Mouse (Mus musculus): Measurements from ENCODE around the gene Ncor2.

DNA sequence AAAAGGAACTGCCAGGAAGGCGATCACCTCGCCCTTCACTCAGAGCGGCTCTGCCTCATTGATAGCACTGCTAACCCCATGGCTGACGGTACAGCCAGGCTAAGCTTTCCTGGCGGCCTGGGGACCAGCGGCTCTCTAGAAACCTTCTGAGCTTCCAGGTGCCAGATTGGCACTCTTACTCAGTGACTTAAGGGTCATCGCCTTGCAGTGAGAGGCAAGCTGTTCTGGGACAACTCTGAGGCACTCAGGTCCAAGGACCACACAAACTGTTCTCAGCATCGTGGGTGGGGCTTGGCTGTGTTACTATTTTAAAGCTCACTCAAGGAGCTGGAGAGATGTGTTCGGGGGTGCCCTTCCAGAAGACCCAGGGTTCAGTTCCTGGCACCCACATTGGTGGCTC, 163.4 kb downstream of the Ncor2 start:
- TF ChIP-seq POLR2A (IDR thresholded peaks at IDR 0.05; ENCODE audit: borderline replicate concordance, control insufficient read depth, low read depth, low read length) (no peak), CTCF (IDR thresholded peaks at IDR 0.05; ENCODE audit: control insufficient read depth, insufficient read depth, low read length) (no peak)
